Mouse (Mus musculus): ENCODE measurements around the gene Ociad2.

- TF ChIP-seq CEBPB (IDR thresholded peaks at IDR 0.05; ENCODE audit: low read depth), result no peak
- no peak for TF ChIP-seq MYOG (IDR thresholded peaks at IDR 0.05; ENCODE audit: control insufficient read depth, extremely low read depth, insufficient read length)
- no peak for TF ChIP-seq CTCF (IDR thresholded peaks at IDR 0.05; ENCODE audit: control insufficient read depth, insufficient read depth, insufficient read length)
These were observed 35.7 kb upstream of the Ociad2 start for GRCm38 (mm10) chr5:73376491-73376890.
